Mouse (Mus musculus) T-helper 1 cell (primary cell): ENCODE measurements around the gene Olfr469.
"Not testable (repeated sequence)": the region's sequence is repeated elsewhere in the genome, so short reads cannot be mapped to it uniquely, and the experiment has no call there.

Experiments used
- in situ Hi-C: fragments of 300-600 bp; cut with MboI, MseI; formaldehyde crosslinking; loops from one replicate; pipeline ENCODE4 v1.15.1; 2025; ENCODE audit warnings: high pct_unique_total_duplicates

Gene Olfr469

GRCm38 (mm10) chr7:107825441-107825840, at the start of gene Olfr469:
Gene Olfr469 (minus strand): TSS chr7:107825541.
- in situ Hi-C loops = not testable (repeated sequence)

- in situ Hi-C loops = not testable (repeated sequence)
These were observed 22.0 kb upstream of the Olfr469 start, which contains the start of gene Olfr470 for GRCm38 (mm10) chr7:107847390-107847789. Gene Olfr470 (minus strand): TSS chr7:107847490.

- in situ Hi-C loops = no loop called here
These were observed 16.4 kb upstream of the Olfr469 start for GRCm38 (mm10) chr7:107841719-107842118.

- in situ Hi-C loops = not testable (repeated sequence)
These were observed 1.5 kb downstream of the Olfr469 start for GRCm38 (mm10) chr7:107823867-107824266.

- in situ Hi-C loops = no loop called here
These were observed 5.9 kb downstream of the Olfr469 start for GRCm38 (mm10) chr7:107819442-107819841.

- in situ Hi-C loops = no loop called here
These were observed 13.4 kb downstream of the Olfr469 start, which contains the start of gene Olfr467 for GRCm38 (mm10) chr7:107811963-107812362. Gene Olfr467 (plus strand): TSS chr7:107812263.

- in situ Hi-C loops = no loop called here
These were observed 23.2 kb downstream of the Olfr469 start for GRCm38 (mm10) chr7:107802138-107802537.

- in situ Hi-C loops = no loop called here
These were observed 24.2 kb downstream of the Olfr469 start, which contains the start of gene Ovch2 for GRCm38 (mm10) chr7:107801108-107801507. Gene Ovch2 (minus strand): TSS chr7:107801208.

- in situ Hi-C loops = loop anchor here (25.0 kb wide), 1 partner anchor 584 kb away; the partner anchor contains the start of gene Rbmxl2
These were observed 28.8 kb downstream of the Olfr469 start for GRCm38 (mm10) chr7:107796500-107796899.

- in situ Hi-C loops = loop anchor here (25.0 kb wide), 1 partner anchor 576 kb away; the partner anchor contains the start of gene Rbmxl2
These were observed 37.2 kb downstream of the Olfr469 start for GRCm38 (mm10) chr7:107787977-107788620.

- in situ Hi-C loops = loop anchor here (25.0 kb wide), 1 partner anchor 567 kb away; the partner anchor contains the start of gene Rbmxl2
These were observed 45.7 kb downstream of the Olfr469 start for GRCm38 (mm10) chr7:107779611-107780010.

GRCm38 (mm10) chr7:107778216-107778615, 47.1 kb downstream of the Olfr469 start:
- in situ Hi-C loops = loop anchor here (25.0 kb wide), 1 partner anchor 566 kb away; the partner anchor contains the start of gene Rbmxl2

GRCm38 (mm10) chr7:107770812-107771211, 54.5 kb downstream of the Olfr469 start:
- in situ Hi-C loops = no loop called here
